Mouse (Mus musculus): ENCODE results near the gene Gm44805. TPM values are rescaled to one million over a fixed set of nuclear protein-coding genes. Genes with fewer than 3 reads are reported as not detected.

Gene Gm44805
- polyA plus RNA-seq, 2 experiments, result 3.3 to 48.5 TPM

- ATAC-seq (ENCODE audit: insufficient read depth) (no peak), DNase-seq (ENCODE audit: low read depth in 3 of 3, low spot score in 3 of 3) (no peak)
- no peak overlapping the region for H3K9ac ChIP-seq (replicated peaks)
- TF ChIP-seq EP300 (IDR thresholded peaks at IDR 0.05; ENCODE audit: low read depth) (no peak), CTCF (IDR thresholded peaks at IDR 0.05; ENCODE audit: low read depth) (no peak)
- no peaks in the 10 kb centered on the region for H3K27me3 ChIP-seq (ENCODE audit: control insufficient read depth, insufficient read depth, low read length)
- H3K27ac ChIP-seq, result no peak overlapping the region
- H3K4me3 ChIP-seq (ENCODE audit: insufficient read depth in 1 of 2, low read depth in 2 of 2, low read length in 2 of 2), result no peak overlapping the region
- H3K4me2 ChIP-seq (ENCODE audit: low read depth), result no peak overlapping the region
- H3K9me3 ChIP-seq (ENCODE audit: control insufficient read depth, low read length), result no peaks in the 10 kb centered on the region
- H3K4me1 ChIP-seq (replicated peaks; ENCODE audit: control insufficient read depth in 2 of 2, insufficient read depth in 2 of 2, low read length in 1 of 2), result peaks cover 0 to 25% of the 10 kb centered on the region in 2 experiments; a peak in 2 of 4 replicates
- no peaks in the 10 kb centered on the region for H3K36me3 ChIP-seq (replicated peaks; ENCODE audit: control insufficient read depth, insufficient read depth, low read depth)
- 75% methylated on average over 3 of the region's 3 CpGs for WGBS (ENCODE audit: insufficient replicate concordance)
These were observed 2.3 kb downstream of the Gm44805 start for GRCm38 (mm10) chr7:19678901-19679300.

GRCm38 (mm10) chr7:19677872-19678271, 3.4 kb downstream of the Gm44805 start, which contains the start of gene Apoc2:
TSS of gene Apoc2 (minus strand) at chr7:19677941.
- Histone ChIP-seq H3K27me3 (ENCODE audit: control insufficient read depth, insufficient read depth, low read length) (no peaks in the 10 kb centered on the region), H3K4me2 (ENCODE audit: low read depth) (0 out of 2 replicates have a peak within 1 kb of the TSS, but pooled peaks have one; percentile 11), H3K27ac (no peak within 1 kb of the TSS), H3K36me3 (replicated peaks; ENCODE audit: control insufficient read depth, insufficient read depth, low read depth) (no peaks in the 10 kb centered on the region), H3K9ac (replicated peaks) (no peak within 1 kb of the TSS), H3K9me3 (ENCODE audit: control insufficient read depth, low read length) (no peaks in the 10 kb centered on the region), H3K4me1 (replicated peaks; ENCODE audit: control insufficient read depth in 2 of 2, insufficient read depth in 2 of 2, low read length in 1 of 2) (peaks cover 0 to 17% of the 10 kb centered on the region in 2 experiments; a peak in 2 of 4 replicates), H3K4me3 (ENCODE audit: insufficient read depth in 1 of 2, low read depth in 2 of 2, low read length in 2 of 2) (no peak within 1 kb of the TSS)
- TF ChIP-seq EP300 (IDR thresholded peaks at IDR 0.05; ENCODE audit: low read depth) (no peak), CTCF (IDR thresholded peaks at IDR 0.05; ENCODE audit: low read depth) (no peak)
- 66% methylated on average over 8 of the region's 8 CpGs for WGBS (ENCODE audit: insufficient replicate concordance)
- ATAC-seq (ENCODE audit: insufficient read depth), result no peak
- DNase-seq (ENCODE audit: low read depth in 3 of 3, low spot score in 3 of 3), result no peak

GRCm38 (mm10) chr7:19676662-19677061, 4.6 kb downstream of the Gm44805 start:
- H3K4me3 ChIP-seq (ENCODE audit: insufficient read depth in 1 of 2, low read depth in 2 of 2, low read length in 2 of 2), result peak overlapping the region in 1 of 2 experiments; percentile 27; a peak in 1 of 4 replicates
- ATAC-seq (ENCODE audit: insufficient read depth) (peak; percentile 52), DNase-seq (ENCODE audit: low read depth in 3 of 3, low spot score in 3 of 3) (no peak)
- no peak overlapping the region for H3K27ac ChIP-seq
- H3K27me3 ChIP-seq (ENCODE audit: control insufficient read depth, insufficient read depth, low read length), result no peaks in the 10 kb centered on the region
- H3K36me3 ChIP-seq (replicated peaks; ENCODE audit: control insufficient read depth, insufficient read depth, low read depth), result no peaks in the 10 kb centered on the region
- peaks cover 0 to 10% of the 10 kb centered on the region in 2 experiments; a peak in 2 of 4 replicates for H3K4me1 ChIP-seq (replicated peaks; ENCODE audit: control insufficient read depth in 2 of 2, insufficient read depth in 2 of 2, low read length in 1 of 2)
- 0 out of 2 replicates have a peak overlapping the region, but pooled peaks have one; percentile 26 for H3K4me2 ChIP-seq (ENCODE audit: low read depth)
- TF ChIP-seq EP300 (IDR thresholded peaks at IDR 0.05; ENCODE audit: low read depth), result no peak
- no peak for TF ChIP-seq CTCF (IDR thresholded peaks at IDR 0.05; ENCODE audit: low read depth)
- no peaks in the 10 kb centered on the region for H3K9me3 ChIP-seq (ENCODE audit: control insufficient read depth, low read length)
- H3K9ac ChIP-seq (replicated peaks), result no peak overlapping the region
- 67% methylated on average over 1 of the region's 1 CpGs for WGBS (ENCODE audit: insufficient replicate concordance)

- no peak for DNase-seq (ENCODE audit: low read depth in 3 of 3, low spot score in 3 of 3)
- H3K4me3 ChIP-seq (ENCODE audit: insufficient read depth in 1 of 2, low read depth in 2 of 2, low read length in 2 of 2), result peak overlapping the region; percentile 27 to 39
- WGBS (ENCODE audit: insufficient replicate concordance), result 56% methylated on average over 10 of the region's 10 CpGs
- peak overlapping the region; percentile 2; the same call in 1 of the 2 replicates for H3K9ac ChIP-seq (replicated peaks)
- TF ChIP-seq EP300 (IDR thresholded peaks at IDR 0.05; ENCODE audit: low read depth) (no peak), CTCF (IDR thresholded peaks at IDR 0.05; ENCODE audit: low read depth) (no peak)
- H3K27ac ChIP-seq, result no peak overlapping the region
- H3K4me1 ChIP-seq (replicated peaks; ENCODE audit: control insufficient read depth in 2 of 2, insufficient read depth in 2 of 2, low read length in 1 of 2), result peaks cover 0 to 7% of the 10 kb centered on the region in 2 experiments; a peak in 1 of 4 replicates
- H3K36me3 ChIP-seq (replicated peaks; ENCODE audit: control insufficient read depth, insufficient read depth, low read depth), result no peaks in the 10 kb centered on the region
- peak overlapping the region; percentile 26; the same call in 1 of the 2 replicates for H3K4me2 ChIP-seq (ENCODE audit: low read depth)
- ATAC-seq (ENCODE audit: insufficient read depth), result no peak
- no peaks in the 10 kb centered on the region for H3K27me3 ChIP-seq (ENCODE audit: control insufficient read depth, insufficient read depth, low read length)
- no peaks in the 10 kb centered on the region for H3K9me3 ChIP-seq (ENCODE audit: control insufficient read depth, low read length)
These were observed 5.4 kb downstream of the Gm44805 start for GRCm38 (mm10) chr7:19675824-19676223.

GRCm38 (mm10) chr7:19673083-19673699, 8.0 kb downstream of the Gm44805 start:
- Histone ChIP-seq H3K9me3 (ENCODE audit: control insufficient read depth, low read length) (no peaks in the 10 kb centered on the region), H3K4me2 (ENCODE audit: low read depth) (no peak overlapping the region), H3K36me3 (replicated peaks; ENCODE audit: control insufficient read depth, insufficient read depth, low read depth) (no peaks in the 10 kb centered on the region), H3K4me1 (replicated peaks; ENCODE audit: control insufficient read depth in 2 of 2, insufficient read depth in 2 of 2, low read length in 1 of 2) (peaks cover 0 to 11% of the 10 kb centered on the region in 2 experiments; a peak in 2 of 4 replicates), H3K4me3 (ENCODE audit: insufficient read depth in 1 of 2, low read depth in 2 of 2, low read length in 2 of 2) (no peak overlapping the region), H3K27me3 (ENCODE audit: control insufficient read depth, insufficient read depth, low read length) (no peaks in the 10 kb centered on the region), H3K9ac (replicated peaks) (no peak overlapping the region), H3K27ac (no peak overlapping the region)
- TF ChIP-seq EP300 (IDR thresholded peaks at IDR 0.05; ENCODE audit: low read depth) (no peak), CTCF (IDR thresholded peaks at IDR 0.05; ENCODE audit: low read depth) (no peak)
- WGBS (ENCODE audit: insufficient replicate concordance), result 57% methylated on average over 14 of the region's 14 CpGs
- no peak for ATAC-seq (ENCODE audit: insufficient read depth)
- no peak for DNase-seq (ENCODE audit: low read depth in 3 of 3, low spot score in 3 of 3)
